Mouse (Mus musculus) neural tube, embryonic 11.5 days (tissue): ENCODE results near the gene Cyp4v3. TPM values are rescaled to one million over a fixed set of nuclear protein-coding genes. Genes with fewer than 3 reads are reported as not detected.

ENCODE experiments used
- ATAC-seq: fragments of 200-750 bp; cut with Nextera tagmentation; 2 replicates; pipeline ENCODE4 v1.8.0; 2017; ENCODE audit warnings: moderate number of reproducible peaks, mild to moderate bottlenecking, moderate TSS enrichment, moderate library complexity; ENCODE audit not compliant: insufficient read depth, low FRiP score, low TSS enrichment
- DNase-seq: peaks from one replicate; pipeline ENCODE4 v3.0.0-alpha.2; 2015; ENCODE audit warnings: low spot score
- H3K27ac ChIP-seq: fragments of 300-500 bp; sonication (generic); 2 replicates; pipeline ENCODE4 v1.5.1; 2014; ENCODE audit warnings: low read depth, mild to moderate bottlenecking, low read length
- H3K27me3 ChIP-seq: fragments of 300-500 bp; sonication (generic); 2 replicates; pipeline ENCODE4 v1.6.1; 2014; ENCODE audit warnings: mild to moderate bottlenecking, low read length, mixed read lengths; ENCODE audit not compliant: control insufficient read depth, insufficient read depth
- H3K36me3 ChIP-seq: fragments of 300-500 bp; sonication (generic); 2 replicates; pipeline ENCODE4 v1.6.1; 2014; ENCODE audit warnings: mild to moderate bottlenecking, low read length, moderate library complexity, mixed read lengths; ENCODE audit not compliant: control insufficient read depth, insufficient read depth
- H3K4me1 ChIP-seq: fragments of 300-500 bp; sonication (generic); 2 replicates; pipeline ENCODE4 v1.6.1; 2014; ENCODE audit warnings: low read length, mixed read lengths; ENCODE audit not compliant: control insufficient read depth, insufficient read depth
- H3K4me2 ChIP-seq: fragments of 300-500 bp; sonication (generic); 2 replicates; pipeline ENCODE4 v1.6.1; 2014; ENCODE audit warnings: low read depth, mild to moderate bottlenecking, moderate library complexity
- H3K4me3 ChIP-seq: fragments of 300-500 bp; sonication (generic); 2 replicates; pipeline ENCODE4 v1.5.1; 2014; ENCODE audit warnings: low read depth, low read length
- H3K9ac ChIP-seq: fragments of 300-500 bp; sonication (generic); 2 replicates; pipeline ENCODE4 v1.6.1; 2014; ENCODE audit warnings: mild to moderate bottlenecking, low read length
- H3K9me3 ChIP-seq: fragments of 300-500 bp; sonication (generic); 2 replicates; pipeline ENCODE4 v1.6.1; 2016; ENCODE audit warnings: low read length; ENCODE audit not compliant: control insufficient read depth
- WGBS: fragments of 180-500 bp; shearing (Covaris S2); extraction: QIAGEN DNeasy Blood & Tissue Kit; methylation state at CpG from one replicate; pipeline ENCODE4 v1.1.7; 2014; 5-methylcytosine and 5-hydroxymethylcytosine counted together
- polyA plus RNA-seq: library from polyadenylated mRNA; unstranded; fragments of >200 nt; fragmentation: Nextera tagmentation; extraction: Ambion mirVana; gene quantifications from 2 replicates; pipeline ENCODE4 v1.2.1, GENCODE M21; 2014

The Cyp4v3 gene
- polyA plus RNA-seq, 1 experiment from 2014 or later = 0.38 TPM

- WGBS = 70% methylated on average over 8 of the region's 8 CpGs
These were observed 30.6 kb downstream of the Cyp4v3 start for GRCm38 (mm10) chr8:45302390-45302789.

DNA sequence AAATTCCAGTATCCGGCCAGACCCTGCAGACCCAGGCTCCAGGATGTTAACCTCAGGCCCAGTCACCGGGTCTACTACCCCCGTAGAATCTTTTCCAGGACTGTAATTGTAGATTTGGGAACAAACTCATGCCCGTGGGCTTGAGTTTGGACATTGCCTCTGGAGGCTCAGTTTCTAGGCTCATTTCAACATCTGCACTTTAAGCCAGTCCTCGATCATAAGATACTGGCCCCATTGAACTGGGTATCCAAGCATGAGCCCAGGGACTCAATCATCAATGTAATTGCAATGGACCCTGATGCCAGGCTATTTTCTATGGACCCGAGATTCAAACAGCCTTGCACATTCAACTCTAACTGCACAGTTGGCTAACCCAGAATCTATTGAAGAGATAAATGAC lies 37.7 kb downstream of the Cyp4v3 start:
- no peak overlapping the region for H3K27ac ChIP-seq
- H3K9ac ChIP-seq = no peak overlapping the region
- DNase-seq = no peak
- no peak for ATAC-seq
- H3K4me1 ChIP-seq = no peaks in the 10 kb centered on the region
- 89% methylated on average over 6 of the region's 6 CpGs for WGBS
- H3K4me3 ChIP-seq = no peak overlapping the region
- H3K36me3 ChIP-seq = no peaks in the 10 kb centered on the region
- no peaks in the 10 kb centered on the region for H3K9me3 ChIP-seq
- no peak overlapping the region for H3K4me2 ChIP-seq
- no peaks in the 10 kb centered on the region for H3K27me3 ChIP-seq

More at GRCm38 (mm10) chr8:45302390-45302789, 30.6 kb downstream of the Cyp4v3 start:
- ATAC-seq (no peak), DNase-seq (no peak)
- H3K36me3 ChIP-seq = no peaks in the 10 kb centered on the region
- no peaks in the 10 kb centered on the region for H3K4me1 ChIP-seq
- no peak overlapping the region for H3K27ac ChIP-seq
- no peak overlapping the region for H3K4me3 ChIP-seq
- H3K9me3 ChIP-seq = no peaks in the 10 kb centered on the region
- H3K9ac ChIP-seq = no peak overlapping the region
- H3K4me2 ChIP-seq = no peak overlapping the region
- H3K27me3 ChIP-seq = no peaks in the 10 kb centered on the region

- ATAC-seq (no peak), DNase-seq (no peak)
- Histone ChIP-seq H3K27me3 (no peaks in the 10 kb centered on the region), H3K4me2 (no peak within 1 kb of the TSS), H3K9ac (no peak within 1 kb of the TSS), H3K4me1 (no peaks in the 10 kb centered on the region), H3K36me3 (no peaks in the 10 kb centered on the region), H3K9me3 (no peaks in the 10 kb centered on the region), H3K4me3 (no peak within 1 kb of the TSS), H3K27ac (no peak within 1 kb of the TSS)
- 88% methylated on average over 7 of the region's 7 CpGs for whole genome bisulfite sequencing
These were observed 38.3 kb downstream of the Cyp4v3 start, which contains the start of gene Klkb1 for GRCm38 (mm10) chr8:45294687-45295086. Klkb1 (minus strand) TSS chr8:45294859.

- no peak for ATAC-seq
- Histone ChIP-seq H3K9ac (no peak overlapping the region), H3K4me3 (no peak overlapping the region), H3K9me3 (no peaks in the 10 kb centered on the region), H3K27me3 (no peaks in the 10 kb centered on the region), H3K36me3 (no peaks in the 10 kb centered on the region), H3K4me1 (no peaks in the 10 kb centered on the region), H3K27ac (no peak overlapping the region), H3K4me2 (no peak overlapping the region)
- no peak for DNase-seq
- WGBS = 87% methylated on average over 2 of the region's 2 CpGs
These were observed 41.2 kb downstream of the Cyp4v3 start for GRCm38 (mm10) chr8:45291790-45292189.

DNA sequence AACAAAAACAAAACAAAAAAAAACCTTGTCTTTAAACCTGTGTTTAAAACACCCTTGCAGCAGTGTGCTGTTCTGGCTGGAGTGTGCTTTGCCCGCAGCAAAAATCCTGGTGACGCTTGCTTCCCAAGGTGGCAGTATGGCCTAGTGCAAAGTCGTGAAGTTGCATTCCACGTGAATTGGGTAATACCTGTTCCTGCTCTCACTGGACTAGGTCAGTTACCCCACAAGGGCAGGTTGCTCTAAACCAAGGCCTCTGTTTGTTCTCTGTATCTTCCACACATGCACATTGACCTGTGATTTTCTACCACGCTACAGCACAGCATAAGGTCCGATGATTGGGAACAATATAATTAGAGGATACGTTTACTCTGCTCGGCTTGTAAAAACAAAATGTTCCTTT lies 51.4 kb downstream of the Cyp4v3 start:
- no peak for DNase-seq
- Histone ChIP-seq H3K36me3 (no peaks in the 10 kb centered on the region), H3K27ac (no peak overlapping the region), H3K4me2 (no peak overlapping the region), H3K27me3 (no peaks in the 10 kb centered on the region), H3K9ac (no peak overlapping the region), H3K9me3 (no peaks in the 10 kb centered on the region), H3K4me3 (no peak overlapping the region), H3K4me1 (no peaks in the 10 kb centered on the region)
- no peak for ATAC-seq
- WGBS = 85% methylated on average over 8 of the region's 8 CpGs

DNA sequence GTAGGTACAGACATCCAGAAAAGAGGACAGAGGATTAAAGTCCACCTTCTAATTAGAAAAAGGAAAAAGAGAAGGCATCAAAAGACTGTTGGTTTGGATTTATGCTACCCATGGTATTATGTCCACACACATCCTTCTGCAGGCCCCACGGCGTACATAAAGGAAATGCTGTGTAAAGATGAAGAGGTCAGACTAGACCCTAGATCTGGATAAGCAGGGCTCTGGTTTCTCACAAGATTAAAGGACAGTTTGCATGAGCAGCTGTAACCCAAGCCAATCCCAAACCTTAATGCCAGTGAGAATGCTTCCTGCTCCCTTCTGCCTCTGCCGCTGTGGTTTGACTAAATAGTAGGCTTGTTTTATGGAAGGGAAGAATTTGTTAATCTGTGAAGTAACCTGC lies 55.6 kb downstream of the Cyp4v3 start:
- H3K4me1 ChIP-seq = no peaks in the 10 kb centered on the region
- H3K4me2 ChIP-seq = no peak overlapping the region
- no peak overlapping the region for H3K27ac ChIP-seq
- WGBS = 79% methylated on average over 3 of the region's 3 CpGs
- no peak overlapping the region for H3K4me3 ChIP-seq
- ATAC-seq (no peak), DNase-seq (no peak)
- H3K27me3 ChIP-seq = no peaks in the 10 kb centered on the region
- no peaks in the 10 kb centered on the region for H3K36me3 ChIP-seq
- no peaks in the 10 kb centered on the region for H3K9me3 ChIP-seq
- H3K9ac ChIP-seq = no peak overlapping the region

DNA sequence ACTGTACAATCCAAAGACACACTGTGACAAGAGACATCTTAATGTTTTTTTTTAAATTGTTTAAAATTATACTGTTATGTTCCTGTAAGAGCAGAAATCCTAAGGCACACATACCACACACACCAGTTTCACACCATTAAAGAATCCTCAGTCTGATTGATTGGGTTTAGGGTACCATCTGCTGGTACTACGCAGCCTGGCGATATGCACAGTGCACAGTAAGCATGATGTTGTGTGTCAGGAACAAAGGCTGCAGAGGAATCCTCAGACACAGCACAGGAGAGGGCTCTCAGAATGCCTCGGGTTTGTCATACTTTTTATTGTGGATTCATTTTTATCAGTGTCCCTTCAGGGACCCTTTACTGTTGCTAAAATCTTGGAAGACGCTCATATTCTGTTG lies 58.7 kb downstream of the Cyp4v3 start:
- Histone ChIP-seq H3K9ac (no peak overlapping the region), H3K27ac (no peak overlapping the region), H3K4me2 (no peak overlapping the region), H3K9me3 (no peaks in the 10 kb centered on the region), H3K36me3 (no peaks in the 10 kb centered on the region), H3K4me1 (no peaks in the 10 kb centered on the region), H3K27me3 (no peaks in the 10 kb centered on the region), H3K4me3 (no peak overlapping the region)
- ATAC-seq = no peak
- no peak for DNase-seq
- WGBS = 85% methylated on average over 4 of the region's 4 CpGs

DNA sequence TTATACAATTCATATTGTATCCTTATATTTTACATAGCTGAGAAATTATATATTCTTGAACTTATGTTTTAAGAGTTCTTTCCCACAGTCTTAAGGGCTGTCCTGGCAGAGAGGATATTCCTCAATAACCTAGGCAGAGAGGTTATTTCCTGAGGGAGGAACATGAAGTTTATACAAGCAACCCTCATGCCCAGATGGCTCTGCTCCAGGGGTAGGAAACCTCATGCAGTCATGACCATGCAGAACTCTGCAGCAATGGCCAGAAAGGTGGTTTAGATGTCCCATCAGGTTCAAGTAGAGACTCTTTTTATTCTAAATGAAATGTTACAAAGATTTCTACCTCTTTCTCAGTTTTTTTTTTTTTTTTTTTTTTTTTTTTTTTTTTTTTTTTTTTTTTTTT lies 64.0 kb downstream of the Cyp4v3 start:
- H3K27ac ChIP-seq = no peak overlapping the region
- no peaks in the 10 kb centered on the region for H3K36me3 ChIP-seq
- no peak for ATAC-seq
- H3K9ac ChIP-seq = no peak overlapping the region
- no peaks in the 10 kb centered on the region for H3K27me3 ChIP-seq
- no peak overlapping the region for H3K4me3 ChIP-seq
- H3K4me1 ChIP-seq = no peaks in the 10 kb centered on the region
- no peak for DNase-seq
- no peaks in the 10 kb centered on the region for H3K9me3 ChIP-seq
- no peak overlapping the region for H3K4me2 ChIP-seq

DNA sequence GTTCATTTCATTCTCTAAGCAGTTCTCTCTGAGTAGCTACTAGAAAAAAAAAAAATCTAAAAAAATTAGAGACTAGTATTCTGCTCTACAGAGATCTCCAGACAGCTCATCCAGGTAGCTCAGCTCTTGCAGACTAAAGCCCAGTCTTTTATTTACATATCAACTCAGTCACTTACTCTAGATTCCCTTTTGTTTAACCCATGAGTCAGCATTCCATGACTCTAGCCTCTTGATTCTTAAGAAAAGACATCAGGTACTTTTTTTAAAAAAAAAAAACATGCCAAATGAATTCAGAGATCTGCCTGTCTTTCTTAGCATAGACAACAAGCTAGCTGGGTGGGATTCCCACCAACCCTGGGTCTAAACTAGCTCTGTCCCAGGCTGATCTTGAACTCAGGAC lies 64.5 kb downstream of the Cyp4v3 start:
- Histone ChIP-seq H3K9me3 (no peaks in the 10 kb centered on the region), H3K4me2 (no peak overlapping the region), H3K27ac (no peak overlapping the region), H3K9ac (no peak overlapping the region), H3K4me3 (no peak overlapping the region), H3K36me3 (no peaks in the 10 kb centered on the region), H3K4me1 (no peaks in the 10 kb centered on the region), H3K27me3 (no peaks in the 10 kb centered on the region)
- ATAC-seq = no peak
- DNase-seq = no peak
